Mouse (Mus musculus) embryonic facial prominence, embryonic 14.5 days (tissue): Measurements from ENCODE around the gene BC049715. TPM values are rescaled to one million over a fixed set of nuclear protein-coding genes. Genes with fewer than 3 reads are reported as not detected.
A peak's percentile ranks its signal among the peaks of the same experiment; 100 is the strongest.

Experiments used
- ATAC-seq: fragments of 200-750 bp; cut with Nextera tagmentation; 2 replicates; pipeline ENCODE4 v1.8.0; 2017; ENCODE audit warnings: low read depth, moderate number of reproducible peaks, moderate TSS enrichment
- DNase-seq: peaks from one replicate; pipeline ENCODE4 v3.0.0-alpha.2; 2015; ENCODE audit warnings: low spot score
- H3K27ac ChIP-seq: fragments of 300-500 bp; sonication (generic); replicated peaks from 2 replicates; pipeline ENCODE4 v1.5.1; 2014; ENCODE audit warnings: low read depth, mild to moderate bottlenecking, low read length, moderate library complexity
- H3K27me3 ChIP-seq: fragments of 300-500 bp; sonication (generic); replicated peaks from 2 replicates; pipeline ENCODE4 v1.6.1; 2014; ENCODE audit warnings: low read length; ENCODE audit not compliant: control insufficient read depth, insufficient read depth
- H3K36me3 ChIP-seq: fragments of 300-500 bp; sonication (generic); 2 replicates; pipeline ENCODE4 v1.6.1; 2014; ENCODE audit warnings: low read length, mixed read lengths; ENCODE audit not compliant: control insufficient read depth, insufficient read depth
- H3K4me1 ChIP-seq: fragments of 300-500 bp; sonication (generic); 2 replicates; pipeline ENCODE4 v1.6.1; 2014; ENCODE audit warnings: antibody characterized with exemption, low read length; ENCODE audit not compliant: control insufficient read depth, insufficient read depth
- H3K4me2 ChIP-seq: fragments of 300-500 bp; sonication (generic); 2 replicates; pipeline ENCODE4 v1.6.1; 2014; ENCODE audit warnings: low read depth, mild to moderate bottlenecking, low read length, moderate library complexity, mixed read lengths
- H3K4me3 ChIP-seq: fragments of 300-500 bp; sonication (generic); 2 replicates; pipeline ENCODE4 v1.5.1; 2014; ENCODE audit warnings: low read depth, mild to moderate bottlenecking, low read length
- H3K9ac ChIP-seq: fragments of 300-500 bp; sonication (generic); 2 replicates; pipeline ENCODE4 v1.6.1; 2014; ENCODE audit warnings: low read depth, mild to moderate bottlenecking, low read length, moderate library complexity, mixed read lengths
- H3K9me3 ChIP-seq: fragments of 300-500 bp; sonication (generic); 2 replicates; pipeline ENCODE4 v1.6.1; 2016; ENCODE audit warnings: low read length; ENCODE audit not compliant: control insufficient read depth
- WGBS: fragments of 180-500 bp; shearing (Covaris S2); extraction: QIAGEN DNeasy Blood & Tissue Kit; methylation state at CpG from one replicate; pipeline ENCODE4 v1.1.7; 2014; 5-methylcytosine and 5-hydroxymethylcytosine counted together
- polyA plus RNA-seq: library from polyadenylated mRNA; unstranded; fragments of >200 nt; fragmentation: Nextera tagmentation; extraction: Ambion mirVana; gene quantifications from 2 replicates; pipeline ENCODE4 v1.2.1, GENCODE M21; 2014

The BC049715 gene
- polyA plus RNA-seq, 1 experiment from 2014 or later = 1.1 TPM

- H3K4me1 ChIP-seq = peaks cover 13% of the 10 kb centered on the region
- ATAC-seq (0 out of 2 replicates have a peak, but pooled peaks have one; percentile 17), DNase-seq (peak; percentile 89)
- H3K36me3 ChIP-seq = no peaks in the 10 kb centered on the region
- no peak overlapping the region for H3K27ac ChIP-seq
- H3K27me3 ChIP-seq = no peaks in the 10 kb centered on the region
- H3K4me3 ChIP-seq = no peak overlapping the region
- no peak overlapping the region for H3K4me2 ChIP-seq
- WGBS = 45% methylated on average over 9 of the region's 9 CpGs
- no peak overlapping the region for H3K9ac ChIP-seq
- no peaks in the 10 kb centered on the region for H3K9me3 ChIP-seq
Measured at GRCm38 (mm10) chr6:136861020-136861419, 33.6 kb downstream of the BC049715 start.

DNA sequence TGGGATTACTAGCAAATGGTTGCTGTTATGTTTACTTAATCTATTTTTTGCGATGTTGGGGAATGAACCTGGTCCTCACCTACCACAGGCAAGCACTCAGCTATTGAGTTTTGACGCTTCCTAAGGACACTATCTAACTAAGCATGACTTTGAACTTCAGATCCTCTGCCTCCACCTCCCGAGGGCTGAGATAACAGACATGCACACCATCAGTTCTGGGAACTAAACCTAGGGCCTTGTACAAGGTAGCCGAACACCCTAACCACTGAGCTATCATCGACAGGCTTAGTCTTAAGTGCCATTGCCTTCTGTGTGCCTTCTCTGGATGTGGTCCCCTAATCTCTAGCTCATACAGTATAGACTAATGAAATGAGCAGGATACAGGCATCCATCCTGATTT is 37.9 kb downstream of the BC049715 start:
- no peaks in the 10 kb centered on the region for H3K9me3 ChIP-seq
- H3K27ac ChIP-seq = no peak overlapping the region
- H3K4me3 ChIP-seq = no peak overlapping the region
- no peak for ATAC-seq
- H3K36me3 ChIP-seq = no peaks in the 10 kb centered on the region
- H3K27me3 ChIP-seq = no peaks in the 10 kb centered on the region
- 92% methylated on average over 5 of the region's 5 CpGs for WGBS
- H3K4me1 ChIP-seq = peaks cover 3% of the 10 kb centered on the region; the same call in 1 of the 2 replicates
- H3K4me2 ChIP-seq = no peak overlapping the region
- no peak for DNase-seq
- H3K9ac ChIP-seq = no peak overlapping the region

GRCm38 (mm10) chr6:136866150-136866549 is 38.7 kb downstream of the BC049715 start:
- H3K9ac ChIP-seq = no peak overlapping the region
- H3K4me3 ChIP-seq = no peak overlapping the region
- ATAC-seq = no peak
- H3K4me1 ChIP-seq = peaks cover 3% of the 10 kb centered on the region; the same call in 1 of the 2 replicates
- H3K4me2 ChIP-seq = no peak overlapping the region
- no peaks in the 10 kb centered on the region for H3K36me3 ChIP-seq
- DNase-seq = no peak
- WGBS = 80% methylated on average over 4 of the region's 4 CpGs
- H3K27me3 ChIP-seq = no peaks in the 10 kb centered on the region
- H3K9me3 ChIP-seq = no peaks in the 10 kb centered on the region
- H3K27ac ChIP-seq = no peak overlapping the region

GRCm38 (mm10) chr6:136868921-136869320 is 41.5 kb downstream of the BC049715 start:
- Histone ChIP-seq H3K27ac (no peak overlapping the region), H3K4me2 (no peak overlapping the region), H3K4me1 (peaks cover 10% of the 10 kb centered on the region; the same call in 1 of the 2 replicates), H3K9me3 (no peaks in the 10 kb centered on the region), H3K9ac (no peak overlapping the region), H3K4me3 (no peak overlapping the region), H3K36me3 (0 out of 2 replicates have a peak, but pooled peaks cover 3% of the 10 kb centered on the region), H3K27me3 (no peaks in the 10 kb centered on the region)
- 52% methylated on average over 5 of the region's 5 CpGs for WGBS
- ATAC-seq (0 out of 2 replicates have a peak, but pooled peaks have one; percentile 26), DNase-seq (peak; percentile 50)

GRCm38 (mm10) chr6:136874599-136874998 is 47.2 kb downstream of the BC049715 start:
- DNase-seq (peak; percentile 78), ATAC-seq (0 out of 2 replicates have a peak, but pooled peaks have one; percentile 37)
- Histone ChIP-seq H3K4me1 (peaks cover 23% of the 10 kb centered on the region), H3K4me2 (peak overlapping the region; percentile 48), H3K9ac (peak overlapping the region; percentile 46), H3K4me3 (peak overlapping the region; percentile 29), H3K36me3 (0 out of 2 replicates have a peak, but pooled peaks cover 3% of the 10 kb centered on the region), H3K27me3 (no peaks in the 10 kb centered on the region), H3K9me3 (no peaks in the 10 kb centered on the region), H3K27ac (peak overlapping the region; percentile 49)
- WGBS = 17% methylated on average over 8 of the region's 8 CpGs

- Histone ChIP-seq H3K4me2 (peak within 1 kb of the TSS; percentile 48), H3K27me3 (no peaks in the 10 kb centered on the region), H3K27ac (peak within 1 kb of the TSS; percentile 49), H3K9me3 (no peaks in the 10 kb centered on the region), H3K9ac (peak within 1 kb of the TSS; percentile 48), H3K36me3 (0 out of 2 replicates have a peak, but pooled peaks cover 3% of the 10 kb centered on the region), H3K4me1 (peaks cover 23% of the 10 kb centered on the region), H3K4me3 (peak within 1 kb of the TSS; percentile 29)
- 20% methylated on average over 9 of the region's 9 CpGs for WGBS
- DNase-seq (peak; percentile 86), ATAC-seq (peak; percentile 92)
Measured at GRCm38 (mm10) chr6:136875670-136876069, 48.2 kb downstream of the BC049715 start, which contains the start of gene Mgp. Mgp (minus strand) TSS chr6:136875823.

- Histone ChIP-seq H3K4me1 (0 out of 2 replicates have a peak, but pooled peaks cover 6% of the 10 kb centered on the region), H3K9ac (no peak overlapping the region), H3K27me3 (no peaks in the 10 kb centered on the region), H3K9me3 (no peaks in the 10 kb centered on the region), H3K36me3 (no peaks in the 10 kb centered on the region), H3K4me3 (no peak overlapping the region), H3K27ac (no peak overlapping the region), H3K4me2 (no peak overlapping the region)
- 41% methylated on average over 8 of the region's 8 CpGs for WGBS
- peak; percentile 77; the same call in 1 of the 2 replicates for ATAC-seq
- peak; percentile 74 for DNase-seq
Measured at GRCm38 (mm10) chr6:136881678-136882077, 54.3 kb downstream of the BC049715 start.

DNA sequence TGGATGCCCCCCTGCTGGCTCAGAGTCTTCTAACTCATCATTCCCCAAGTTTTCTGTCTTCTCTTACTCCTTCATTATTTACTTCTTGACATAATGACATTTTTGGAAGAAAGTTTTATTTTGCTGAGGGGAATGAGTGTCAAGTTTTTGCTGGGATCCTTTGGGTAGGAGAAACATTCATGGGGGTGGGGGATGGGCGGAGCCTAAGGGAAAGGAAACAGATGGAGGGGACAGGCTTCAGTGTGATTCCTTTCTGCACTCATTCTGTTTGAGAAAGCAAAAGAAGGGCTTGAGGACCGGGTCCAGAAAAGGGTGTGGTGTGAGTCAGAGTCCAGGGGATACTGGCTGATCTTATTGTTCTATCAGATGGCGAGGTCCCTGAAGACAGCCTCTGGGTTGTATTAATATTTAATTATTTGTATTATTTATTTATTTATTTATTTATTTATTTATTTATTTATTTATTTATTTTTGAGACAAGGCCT is 56.0 kb downstream of the BC049715 start:
- no peaks in the 10 kb centered on the region for H3K36me3 ChIP-seq
- no peaks in the 10 kb centered on the region for H3K27me3 ChIP-seq
- H3K9ac ChIP-seq = no peak overlapping the region
- 82% methylated on average over 3 of the region's 3 CpGs for WGBS
- DNase-seq (no peak), ATAC-seq (no peak)
- H3K27ac ChIP-seq = no peak overlapping the region
- 0 out of 2 replicates have a peak, but pooled peaks cover 6% of the 10 kb centered on the region for H3K4me1 ChIP-seq
- no peak overlapping the region for H3K4me2 ChIP-seq
- H3K9me3 ChIP-seq = no peaks in the 10 kb centered on the region
- H3K4me3 ChIP-seq = no peak overlapping the region

- DNase-seq = no peak
- Histone ChIP-seq H3K27me3 (no peaks in the 10 kb centered on the region), H3K9ac (no peak overlapping the region), H3K9me3 (no peaks in the 10 kb centered on the region), H3K4me1 (0 out of 2 replicates have a peak, but pooled peaks cover 6% of the 10 kb centered on the region), H3K4me3 (no peak overlapping the region), H3K27ac (no peak overlapping the region), H3K4me2 (no peak overlapping the region), H3K36me3 (no peaks in the 10 kb centered on the region)
- ATAC-seq = no peak
- 94% methylated on average over 6 of the region's 6 CpGs for WGBS
Measured at GRCm38 (mm10) chr6:136883961-136884360, 56.5 kb downstream of the BC049715 start.
